Mouse (Mus musculus) liver, postnatal 0 days (tissue): ENCODE data around the gene Gpr25. TPM values are rescaled to one million over a fixed set of nuclear protein-coding genes. Genes with fewer than 3 reads are reported as not detected.

Experiments used
- ATAC-seq: fragments of 200-750 bp; cut with Nextera tagmentation; 2 replicates; pipeline ENCODE4 v1.8.0; 2017; ENCODE audit warnings: mild to moderate bottlenecking, moderate library complexity
- DNase-seq: peaks from one replicate; pipeline ENCODE4 v3.0.0-alpha.2; 2016
- H3K27ac ChIP-seq: fragments of 300-500 bp; sonication (generic); 2 replicates; pipeline ENCODE4 v1.5.1; 2014; ENCODE audit warnings: antibody characterized with exemption, moderate library complexity, mild to moderate bottlenecking, low read depth
- H3K27me3 ChIP-seq: fragments of 300-500 bp; sonication (generic); 2 replicates; pipeline ENCODE4 v1.6.1; 2014; ENCODE audit warnings: low read length, control low read depth, mixed read lengths; ENCODE audit not compliant: insufficient read depth
- H3K36me3 ChIP-seq: fragments of 300-500 bp; sonication (generic); replicated peaks from 2 replicates; pipeline ENCODE4 v1.6.1; 2014; ENCODE audit warnings: mild to moderate bottlenecking, control low read depth, low read length, moderate library complexity, mixed read lengths; ENCODE audit not compliant: insufficient read depth
- H3K4me1 ChIP-seq: fragments of 300-500 bp; sonication (generic); 2 replicates; pipeline ENCODE4 v1.6.1; 2014; ENCODE audit warnings: antibody characterized with exemption, mild to moderate bottlenecking, control low read depth; ENCODE audit not compliant: insufficient read depth
- H3K4me2 ChIP-seq: fragments of 300-500 bp; sonication (generic); 2 replicates; pipeline ENCODE4 v1.6.1; 2014; ENCODE audit warnings: low read depth, mild to moderate bottlenecking, low read length, moderate library complexity, mixed read lengths
- H3K4me3 ChIP-seq: fragments of 300-500 bp; sonication (generic); 2 replicates; pipeline ENCODE4 v1.5.1; 2014; ENCODE audit warnings: low read depth, low read length
- H3K9ac ChIP-seq: fragments of 300-500 bp; sonication (generic); replicated peaks from 2 replicates; pipeline ENCODE4 v1.6.1; 2014; ENCODE audit warnings: mild to moderate bottlenecking, moderate library complexity
- H3K9me3 ChIP-seq: fragments of 300-500 bp; sonication (generic); 2 replicates; pipeline ENCODE4 v1.6.1; 2016; ENCODE audit warnings: mild to moderate bottlenecking, control low read depth, low read length, mixed read lengths
- CTCF ChIP-seq: sonication (generic); IDR thresholded peaks from 2 replicates; pipeline ENCODE4 v1.5.1; 2016; ENCODE audit warnings: antibody characterized with exemption, low read depth
- EP300 ChIP-seq: IDR thresholded peaks from 2 replicates; pipeline ENCODE4 v1.6.1; 2016; ENCODE audit warnings: antibody characterized with exemption, low read depth, mild to moderate bottlenecking
- WGBS: fragments of 180-500 bp; shearing (Covaris S2); extraction: QIAGEN DNeasy Blood & Tissue Kit; methylation state at CpG from one replicate; pipeline ENCODE4 v1.1.7; 2014; ENCODE audit not compliant: insufficient replicate concordance; 5-methylcytosine and 5-hydroxymethylcytosine counted together
- polyA plus RNA-seq: library from polyadenylated mRNA; unstranded; fragments of >200 nt; fragmentation: Nextera tagmentation; extraction: Ambion mirVana; gene quantifications from 2 replicates; pipeline ENCODE4 v1.2.1, GENCODE M21; 2015

The Gpr25 gene
- polyA plus RNA-seq, 1 experiment from 2014 or later: not detected

- Histone ChIP-seq H3K9ac (no peak overlapping the region), H3K4me2 (no peak overlapping the region), H3K36me3 (no peaks in the 10 kb centered on the region), H3K27me3 (peaks cover 30% of the 10 kb centered on the region), H3K4me1 (peaks cover 21% of the 10 kb centered on the region), H3K9me3 (no peaks in the 10 kb centered on the region), H3K27ac (no peak overlapping the region), H3K4me3 (no peak overlapping the region)
- WGBS: 20% methylated on average over 5 of the region's 6 CpGs
- DNase-seq (no peak), ATAC-seq (no peak)
- TF ChIP-seq CTCF (no peak), EP300 (no peak)
Observed at GRCm38 (mm10) chr1:136231596-136231995, 29.1 kb downstream of the Gpr25 start.

GRCm38 (mm10) chr1:136230201-136230600, 30.5 kb downstream of the Gpr25 start:
- no peaks in the 10 kb centered on the region for H3K9me3 ChIP-seq
- ATAC-seq: no peak
- no peak for DNase-seq
- no peaks in the 10 kb centered on the region for H3K36me3 ChIP-seq
- H3K9ac ChIP-seq: no peak overlapping the region
- peaks cover 30% of the 10 kb centered on the region for H3K27me3 ChIP-seq
- 65% methylated on average over 11 of the region's 11 CpGs for WGBS
- peaks cover 21% of the 10 kb centered on the region for H3K4me1 ChIP-seq
- H3K4me2 ChIP-seq: no peak overlapping the region
- no peak overlapping the region for H3K27ac ChIP-seq
- no peak overlapping the region for H3K4me3 ChIP-seq
- no peak for TF ChIP-seq CTCF
- TF ChIP-seq EP300: no peak

- peak overlapping the region; percentile 62 for H3K4me2 ChIP-seq
- WGBS: 37% methylated on average over 6 of the region's 6 CpGs
- no peak overlapping the region for H3K9ac ChIP-seq
- TF ChIP-seq CTCF (no peak), EP300 (no peak)
- H3K36me3 ChIP-seq: no peaks in the 10 kb centered on the region
- DNase-seq (no peak), ATAC-seq (peak; percentile 61)
- no peaks in the 10 kb centered on the region for H3K9me3 ChIP-seq
- H3K27me3 ChIP-seq: peaks cover 23% of the 10 kb centered on the region
- H3K4me1 ChIP-seq: peaks cover 16% of the 10 kb centered on the region
- no peak overlapping the region for H3K4me3 ChIP-seq
- no peak overlapping the region for H3K27ac ChIP-seq
Observed at GRCm38 (mm10) chr1:136229040-136229373, 31.7 kb downstream of the Gpr25 start.

- peaks cover 13% of the 10 kb centered on the region for H3K4me1 ChIP-seq
- 20% methylated on average over 13 of the region's 13 CpGs for WGBS
- TF ChIP-seq CTCF (no peak), EP300 (no peak)
- ATAC-seq (peak; percentile 77), DNase-seq (peak; percentile 55)
- H3K4me2 ChIP-seq: peak overlapping the region; percentile 62
- H3K27me3 ChIP-seq: peaks cover 18% of the 10 kb centered on the region
- no peak overlapping the region for H3K9ac ChIP-seq
- H3K36me3 ChIP-seq: no peaks in the 10 kb centered on the region
- H3K27ac ChIP-seq: no peak overlapping the region
- H3K9me3 ChIP-seq: no peaks in the 10 kb centered on the region
- H3K4me3 ChIP-seq: peak overlapping the region; percentile 24; the same call in 1 of the 2 replicates
Observed at GRCm38 (mm10) chr1:136228328-136229039, 32.2 kb downstream of the Gpr25 start.

- Histone ChIP-seq H3K4me2 (peak overlapping the region; percentile 62; the same call in 1 of the 2 replicates), H3K36me3 (no peaks in the 10 kb centered on the region), H3K27me3 (peaks cover 12% of the 10 kb centered on the region), H3K9ac (no peak overlapping the region), H3K27ac (no peak overlapping the region), H3K9me3 (no peaks in the 10 kb centered on the region), H3K4me1 (peaks cover 13% of the 10 kb centered on the region), H3K4me3 (no peak overlapping the region)
- WGBS: 58% methylated on average over 4 of the region's 4 CpGs
- TF ChIP-seq EP300: no peak
- TF ChIP-seq CTCF: no peak
- peak; percentile 46 for ATAC-seq
- DNase-seq: peak; percentile 62
Observed at GRCm38 (mm10) chr1:136227870-136228269, 32.8 kb downstream of the Gpr25 start.

- Histone ChIP-seq H3K36me3 (no peaks in the 10 kb centered on the region), H3K27ac (no peak overlapping the region), H3K4me1 (peaks cover 13% of the 10 kb centered on the region), H3K27me3 (0 out of 2 replicates have a peak, but pooled peaks cover 2% of the 10 kb centered on the region), H3K4me2 (no peak overlapping the region), H3K9ac (no peak overlapping the region), H3K4me3 (no peak overlapping the region), H3K9me3 (no peaks in the 10 kb centered on the region)
- ATAC-seq (no peak), DNase-seq (no peak)
- no peak for TF ChIP-seq CTCF
- no peak for TF ChIP-seq EP300
- WGBS: 85% methylated on average over 8 of the region's 8 CpGs
Observed at GRCm38 (mm10) chr1:136226626-136227025, 34.0 kb downstream of the Gpr25 start.

- Histone ChIP-seq H3K9me3 (no peaks in the 10 kb centered on the region), H3K9ac (no peak overlapping the region), H3K27ac (no peak overlapping the region), H3K4me1 (peaks cover 13% of the 10 kb centered on the region), H3K36me3 (no peaks in the 10 kb centered on the region), H3K27me3 (0 out of 2 replicates have a peak, but pooled peaks cover 2% of the 10 kb centered on the region), H3K4me3 (no peak overlapping the region), H3K4me2 (no peak overlapping the region)
- DNase-seq (no peak), ATAC-seq (no peak)
- 95% methylated on average over 8 of the region's 8 CpGs for WGBS
- TF ChIP-seq EP300 (no peak), CTCF (no peak)
Observed at GRCm38 (mm10) chr1:136225846-136226245, 34.8 kb downstream of the Gpr25 start.
